Mouse (Mus musculus) right cerebral cortex, postnatal 36 days (tissue): ENCODE results near the gene Setd1b.

ENCODE experiments used
- DNase-seq, 2 experiments: peaks; one replicate each; pipeline ENCODE4 v3.0.0; 2022; ENCODE audit warnings: low spot score in 2 of 2, mixed read lengths in 1 of 2

Gene Setd1b

GRCm38 (mm10) chr5:123142161-123143157 is at the start of gene Setd1b:
Gene Setd1b (plus strand): TSS chr5:123142193.
- no peak for DNase-seq

GRCm38 (mm10) chr5:123093077-123093633 is 48.8 kb upstream of the Setd1b start:
- DNase-seq = no peak

GRCm38 (mm10) chr5:123094238-123094991 is 47.6 kb upstream of the Setd1b start:
- DNase-seq = no peak

- DNase-seq = no peak
Measured at GRCm38 (mm10) chr5:123096299-123096698, 45.7 kb upstream of the Setd1b start.

- no peak for DNase-seq
Measured at GRCm38 (mm10) chr5:123098487-123098886, 43.5 kb upstream of the Setd1b start.

- DNase-seq = no peak
Measured at GRCm38 (mm10) chr5:123102376-123102775, 39.6 kb upstream of the Setd1b start.

GRCm38 (mm10) chr5:123103556-123103955 is 38.4 kb upstream of the Setd1b start:
- DNase-seq = no peak

GRCm38 (mm10) chr5:123104769-123105168 is 37.2 kb upstream of the Setd1b start:
- no peak for DNase-seq

- DNase-seq = no peak
Measured at GRCm38 (mm10) chr5:123109452-123110203, 32.4 kb upstream of the Setd1b start.

- DNase-seq = no peak
Measured at GRCm38 (mm10) chr5:123110296-123110721, 31.7 kb upstream of the Setd1b start.

- DNase-seq = no peak
Measured at GRCm38 (mm10) chr5:123114109-123114508, 27.9 kb upstream of the Setd1b start.

GRCm38 (mm10) chr5:123114924-123115323 is 27.1 kb upstream of the Setd1b start:
- DNase-seq = no peak

- no peak for DNase-seq
Measured at GRCm38 (mm10) chr5:123116080-123116479, 25.9 kb upstream of the Setd1b start.

GRCm38 (mm10) chr5:123117257-123117656 is 24.7 kb upstream of the Setd1b start:
- no peak for DNase-seq

GRCm38 (mm10) chr5:123117773-123118172 is 24.2 kb upstream of the Setd1b start:
- DNase-seq = no peak

GRCm38 (mm10) chr5:123118826-123119225 is 23.2 kb upstream of the Setd1b start:
- no peak for DNase-seq

GRCm38 (mm10) chr5:123120624-123121215 is 21.3 kb upstream of the Setd1b start:
- no peak for DNase-seq

GRCm38 (mm10) chr5:123122181-123122580 is 19.8 kb upstream of the Setd1b start:
- DNase-seq = no peak

- DNase-seq = no peak
Measured at GRCm38 (mm10) chr5:123125105-123125504, 16.9 kb upstream of the Setd1b start.

GRCm38 (mm10) chr5:123125638-123126406 is 16.2 kb upstream of the Setd1b start:
- no peak for DNase-seq
